Mouse (Mus musculus) liver, adult 10 weeks (tissue): ENCODE measurements around the gene Olfr1029. TPM values are rescaled to one million over a fixed set of nuclear protein-coding genes. Genes with fewer than 3 reads are reported as not detected.

Experiments used
- polyA plus RNA-seq: library from polyadenylated mRNA; stranded (reverse); fragments of 350-450 nt; fragmentation: Illumina TruSeq; extraction: RNeasy Lipid Tissue Mini Kit (QIAGEN cat#74804); gene quantifications from one replicate; pipeline ENCODE4 v1.2.3, GENCODE M21; 2014; ENCODE audit warnings: low read depth, low replicate concordance

Olfr1029 gene
- polyA plus RNA-seq: 0.13 TPM

DNA sequence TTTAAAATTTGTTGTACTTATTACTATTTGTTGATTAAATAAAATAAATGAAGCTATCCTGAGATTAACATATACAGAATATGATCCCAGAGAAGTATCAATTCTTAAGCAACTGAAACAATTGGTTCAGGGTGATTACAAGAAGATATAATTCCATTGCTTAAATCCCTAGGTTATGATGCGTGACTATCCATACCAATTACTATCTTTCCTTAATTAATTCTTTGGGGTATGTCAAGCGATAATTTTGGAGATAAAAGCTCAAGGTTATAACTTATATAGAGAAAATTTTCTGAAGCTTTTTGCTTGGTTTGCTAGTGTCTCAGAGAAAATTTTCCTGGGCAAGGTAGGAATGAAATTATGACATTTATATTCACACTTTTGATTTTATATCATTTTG, at the start of gene Olfr1029:
TSS of gene Olfr1029 (plus strand) at position 301 of the 400 bp plus-strand sequence.

DNA sequence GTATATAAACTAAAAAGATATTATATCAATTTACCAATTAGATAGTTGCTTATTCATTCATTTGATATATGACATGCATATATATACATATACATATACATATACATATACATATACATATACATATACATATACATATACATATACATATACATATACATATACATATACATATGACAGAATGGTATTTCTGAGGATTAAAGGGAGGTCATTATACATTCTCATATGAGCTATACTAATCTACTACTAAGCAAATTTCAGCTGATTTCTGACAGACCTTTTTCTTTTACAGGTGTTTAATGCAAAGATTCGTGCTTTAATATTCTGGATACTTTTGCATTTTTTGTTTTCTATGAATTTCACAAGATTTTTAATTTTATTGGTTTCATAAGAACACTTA, 23.6 kb upstream of the Olfr1029 start, which contains the start of gene Olfr1028:
TSS of gene Olfr1028 (plus strand) at position 301 of the 400 bp plus-strand sequence.

DNA sequence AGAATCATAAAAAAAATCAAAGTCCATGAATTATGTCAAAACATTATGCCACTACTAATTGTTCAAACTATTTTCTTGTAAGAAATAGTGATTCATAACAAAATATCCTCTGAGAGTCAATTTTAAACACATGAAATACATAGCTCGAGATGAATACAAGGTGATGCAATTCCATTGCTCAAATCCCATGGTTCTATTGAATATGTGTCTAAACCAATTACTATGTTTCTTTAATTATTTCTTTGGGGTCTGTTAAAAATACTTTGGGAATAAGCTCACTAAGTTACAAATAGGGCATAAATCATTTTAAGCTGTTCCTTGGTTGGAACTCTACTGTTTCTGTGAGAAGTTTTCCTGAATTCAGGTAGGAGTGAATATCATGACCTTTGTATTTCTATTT, 5.3 kb downstream of the Olfr1029 start, which contains the start of gene Olfr1030:
TSS of gene Olfr1030 (plus strand) at position 301 of the 400 bp plus-strand sequence.

DNA sequence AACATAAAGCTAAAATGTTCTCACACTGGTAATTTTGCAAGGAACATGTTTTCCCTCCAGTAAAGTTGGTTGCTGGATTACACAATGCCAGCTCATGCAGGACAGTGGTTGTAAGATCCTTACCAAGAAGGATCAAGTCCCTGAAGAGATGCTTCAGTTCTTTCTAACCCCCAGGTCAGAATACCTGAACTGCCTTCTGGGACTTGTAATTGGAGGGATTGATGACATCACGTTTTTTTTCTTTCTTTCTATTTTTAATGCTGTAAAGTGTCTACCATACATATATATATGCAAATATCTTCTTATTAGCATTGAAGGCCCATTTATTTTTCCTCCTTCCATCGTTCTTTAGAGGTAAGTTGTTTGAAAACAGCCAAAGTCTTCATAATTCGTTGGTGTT, 16.3 kb downstream of the Olfr1029 start, which contains the start of gene Olfr1031:
TSS of gene Olfr1031 (plus strand) at position 301 of the 400 bp plus-strand sequence.

DNA sequence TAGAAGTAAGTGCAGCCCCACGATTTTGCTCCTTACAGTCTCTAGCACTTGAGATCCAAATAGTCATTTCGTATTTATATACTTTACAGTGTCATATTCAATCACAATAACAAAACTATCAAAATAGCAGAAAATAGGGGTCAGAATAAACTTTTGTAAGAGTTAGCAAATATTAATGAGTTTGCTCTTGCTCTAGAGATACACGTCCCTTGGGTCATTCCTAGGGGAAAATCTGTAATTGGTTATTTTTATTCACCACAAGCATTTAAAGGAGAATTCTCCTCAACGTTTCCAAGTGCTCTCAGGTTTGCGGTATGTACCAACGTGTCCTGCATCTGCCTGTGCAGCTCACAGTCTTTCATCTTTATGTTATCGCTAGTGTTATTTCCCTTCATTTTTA, 31.5 kb downstream of the Olfr1029 start, which contains the start of gene Olfr1032:
TSS of gene Olfr1032 (plus strand) at position 301 of the 400 bp plus-strand sequence.

DNA sequence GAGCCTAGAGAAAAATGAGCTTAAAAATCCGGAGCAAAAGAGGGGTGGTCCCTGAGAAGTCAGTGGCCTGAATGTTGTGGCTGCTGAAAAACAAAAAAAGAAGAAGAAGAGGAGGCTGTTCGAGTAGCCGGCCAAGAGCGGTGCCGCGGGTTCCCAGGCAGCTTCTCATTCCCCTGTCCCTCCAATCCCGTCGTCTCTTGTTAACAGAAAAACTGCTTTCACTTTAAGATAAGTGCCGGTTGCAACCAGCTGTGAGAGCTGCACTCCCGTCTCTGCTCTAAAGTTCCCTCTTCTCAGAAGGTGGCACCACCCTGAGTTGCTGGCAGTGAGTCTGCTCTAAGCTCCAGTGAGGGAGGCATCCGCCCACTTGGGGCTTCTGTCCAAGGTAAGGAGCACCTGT, 46.7 kb downstream of the Olfr1029 start, which contains the start of gene Olfr1033:
TSS of gene Olfr1033 (plus strand) at position 228 of the 400 bp plus-strand sequence.

Other genes with a start within 250 kb of the Olfr1029 start
- gene Olfr1012, start 211.1 kb upstream of the Olfr1029 start, polyA plus RNA-seq: not detected
- gene Olfr1013, start 206.8 kb upstream of the Olfr1029 start, polyA plus RNA-seq: not detected
- gene Olfr1014, start 201.2 kb upstream of the Olfr1029 start, polyA plus RNA-seq: not detected
- gene Olfr1015, start 191.9 kb upstream of the Olfr1029 start, polyA plus RNA-seq: not detected
- gene Olfr1016, start 171.4 kb upstream of the Olfr1029 start, polyA plus RNA-seq: not detected
- gene Olfr1018, start 155.4 kb upstream of the Olfr1029 start, polyA plus RNA-seq: not detected
- gene Olfr1019, start 128.4 kb upstream of the Olfr1029 start, polyA plus RNA-seq: not detected
- gene Olfr1020, start 126.9 kb upstream of the Olfr1029 start, polyA plus RNA-seq: not detected
- gene Olfr1022, start 105.3 kb upstream of the Olfr1029 start, polyA plus RNA-seq: not detected
- not detected for gene Olfr1023, start 88.3 kb upstream of the Olfr1029 start, polyA plus RNA-seq
- not detected for gene Olfr1024, start 68.8 kb upstream of the Olfr1029 start, polyA plus RNA-seq
- gene Olfr1025-ps1, start 58.7 kb upstream of the Olfr1029 start, polyA plus RNA-seq: not detected
- gene Olfr1026, start 52.3 kb upstream of the Olfr1029 start, polyA plus RNA-seq: not detected
- gene Olfr1028, start 23.5 kb upstream of the Olfr1029 start, polyA plus RNA-seq: not detected
- gene Olfr1030, start 5.4 kb downstream of the Olfr1029 start, polyA plus RNA-seq: not detected
- not detected for gene Olfr1031, start 16.4 kb downstream of the Olfr1029 start, polyA plus RNA-seq
- not detected for gene Olfr1032, start 31.6 kb downstream of the Olfr1029 start, polyA plus RNA-seq
- 14.7 TPM for gene Olfr1033, start 46.7 kb downstream of the Olfr1029 start, polyA plus RNA-seq
- gene Olfr1034, start 72.0 kb downstream of the Olfr1029 start, polyA plus RNA-seq: 5.8 TPM
- gene Olfr1036, start 100.1 kb downstream of the Olfr1029 start, polyA plus RNA-seq: not detected
- not detected for gene Olfr1037, start 113.5 kb downstream of the Olfr1029 start, polyA plus RNA-seq
- not detected for gene Olfr1039, start 162.0 kb downstream of the Olfr1029 start, polyA plus RNA-seq
- gene Olfr1040, start 172.8 kb downstream of the Olfr1029 start, polyA plus RNA-seq: not detected
- gene Olfr1042, start 187.9 kb downstream of the Olfr1029 start, polyA plus RNA-seq: not detected
- not detected for gene Olfr1043, start 193.6 kb downstream of the Olfr1029 start, polyA plus RNA-seq
- gene Olfr1044, start 203.9 kb downstream of the Olfr1029 start, polyA plus RNA-seq: not detected
- not detected for gene Olfr52, start 211.8 kb downstream of the Olfr1029 start, polyA plus RNA-seq
- not detected for gene Olfr1045, start 229.1 kb downstream of the Olfr1029 start, polyA plus RNA-seq
- gene Olfr1046, start 245.4 kb downstream of the Olfr1029 start, polyA plus RNA-seq: not detected